Mouse (Mus musculus) liver, embryonic 16.5 days (tissue): Measurements from ENCODE around the gene Limd1. TPM values are rescaled to one million over a fixed set of nuclear protein-coding genes. Genes with fewer than 3 reads are reported as not detected.

Source experiments
- ATAC-seq: fragments of 200-750 bp; cut with Nextera tagmentation; 2 replicates; pipeline ENCODE4 v1.8.0; 2017; ENCODE audit warnings: low read depth, mild to moderate bottlenecking, moderate number of reproducible peaks, moderate library complexity
- H3K27ac ChIP-seq: fragments of 300-500 bp; sonication (generic); 2 replicates; pipeline ENCODE4 v1.5.1; 2014; ENCODE audit warnings: mild to moderate bottlenecking, low read length
- H3K27me3 ChIP-seq: fragments of 300-500 bp; sonication (generic); 2 replicates; pipeline ENCODE4 v1.6.1; 2014; ENCODE audit warnings: low read depth, low read length, mixed read lengths; ENCODE audit not compliant: control insufficient read depth, insufficient read depth
- H3K36me3 ChIP-seq: fragments of 300-500 bp; sonication (generic); 2 replicates; pipeline ENCODE4 v1.6.1; 2014; ENCODE audit warnings: mild to moderate bottlenecking; ENCODE audit not compliant: control insufficient read depth, insufficient read depth
- H3K4me1 ChIP-seq: fragments of 300-500 bp; sonication (generic); 2 replicates; pipeline ENCODE4 v1.6.1; 2014; ENCODE audit warnings: low read depth, low read length, mixed read lengths; ENCODE audit not compliant: control insufficient read depth
- H3K4me2 ChIP-seq: fragments of 300-500 bp; sonication (generic); 2 replicates; pipeline ENCODE4 v1.6.1; 2014; ENCODE audit warnings: low read depth, low read length, mixed read lengths
- H3K4me3 ChIP-seq: fragments of 300-500 bp; sonication (generic); 2 replicates; pipeline ENCODE4 v1.5.1; 2014; ENCODE audit warnings: low read depth, mild to moderate bottlenecking, low read length
- H3K9ac ChIP-seq: fragments of 300-500 bp; sonication (generic); 2 replicates; pipeline ENCODE4 v1.6.1; 2014; ENCODE audit warnings: low read depth, low read length
- H3K9me3 ChIP-seq: fragments of 300-500 bp; sonication (generic); replicated peaks from 2 replicates; pipeline ENCODE4 v1.6.1; 2016; ENCODE audit warnings: low read length; ENCODE audit not compliant: control insufficient read depth
- WGBS: fragments of 180-500 bp; shearing (Covaris S2); extraction: QIAGEN DNeasy Blood & Tissue Kit; methylation state at CpG from one replicate; pipeline ENCODE4 v1.1.7; 2014; ENCODE audit not compliant: insufficient replicate concordance; 5-methylcytosine and 5-hydroxymethylcytosine counted together
- polyA plus RNA-seq: library from polyadenylated mRNA; unstranded; fragments of >200 nt; fragmentation: Nextera tagmentation; extraction: Ambion mirVana; gene quantifications from 2 replicates; pipeline ENCODE4 v1.2.1, GENCODE M21; 2015

Limd1 gene
- polyA plus RNA-seq, 1 experiment from 2014 or later = 22.5 TPM

- no peak for ATAC-seq
- H3K4me3 ChIP-seq = no peak overlapping the region
- WGBS = 64% methylated on average over 9 of the region's 9 CpGs
- H3K4me1 ChIP-seq = no peaks in the 10 kb centered on the region
- no peak overlapping the region for H3K9ac ChIP-seq
- no peak overlapping the region for H3K4me2 ChIP-seq
- no peaks in the 10 kb centered on the region for H3K36me3 ChIP-seq
- H3K27ac ChIP-seq = no peak overlapping the region
- H3K27me3 ChIP-seq = no peaks in the 10 kb centered on the region
- H3K9me3 ChIP-seq = no peaks in the 10 kb centered on the region
Measured at GRCm38 (mm10) chr9:123456634-123457602, 21.6 kb upstream of the Limd1 start.

- Histone ChIP-seq H3K36me3 (no peaks in the 10 kb centered on the region), H3K27me3 (no peaks in the 10 kb centered on the region), H3K9me3 (no peaks in the 10 kb centered on the region), H3K27ac (no peak overlapping the region), H3K9ac (no peak overlapping the region), H3K4me1 (no peaks in the 10 kb centered on the region), H3K4me2 (no peak overlapping the region), H3K4me3 (no peak overlapping the region)
- 63% methylated on average over 2 of the region's 2 CpGs for WGBS
- ATAC-seq = no peak
Measured at GRCm38 (mm10) chr9:123457603-123458002, 20.9 kb upstream of the Limd1 start.

- no peak for ATAC-seq
- 68% methylated on average over 4 of the region's 4 CpGs for WGBS
Measured at GRCm38 (mm10) chr9:123467141-123467620, 11.3 kb upstream of the Limd1 start.

GRCm38 (mm10) chr9:123468406-123469085 lies 10.0 kb upstream of the Limd1 start:
- Histone ChIP-seq H3K4me3 (no peak overlapping the region), H3K36me3 (no peaks in the 10 kb centered on the region), H3K27me3 (no peaks in the 10 kb centered on the region), H3K4me1 (peaks cover 18% of the 10 kb centered on the region), H3K27ac (peak overlapping the region; percentile 61), H3K9me3 (no peaks in the 10 kb centered on the region), H3K4me2 (peak overlapping the region; percentile 2; the same call in 1 of the 2 replicates), H3K9ac (no peak overlapping the region; the same call in 1 of the 2 replicates)
- ATAC-seq = peak; percentile 82
- 24% methylated on average over 5 of the region's 5 CpGs for WGBS

More at GRCm38 (mm10) chr9:123467141-123467620, 11.3 kb upstream of the Limd1 start:
- H3K9ac ChIP-seq = no peak overlapping the region
- peaks cover 15% of the 10 kb centered on the region for H3K4me1 ChIP-seq
- no peaks in the 10 kb centered on the region for H3K9me3 ChIP-seq
- no peak overlapping the region for H3K4me3 ChIP-seq
- no peaks in the 10 kb centered on the region for H3K36me3 ChIP-seq
- no peaks in the 10 kb centered on the region for H3K27me3 ChIP-seq
- H3K4me2 ChIP-seq = no peak overlapping the region
- no peak overlapping the region for H3K27ac ChIP-seq

GRCm38 (mm10) chr9:123469087-123469486 lies 9.4 kb upstream of the Limd1 start:
- no peak overlapping the region for H3K4me3 ChIP-seq
- no peaks in the 10 kb centered on the region for H3K36me3 ChIP-seq
- H3K27me3 ChIP-seq = no peaks in the 10 kb centered on the region
- H3K4me2 ChIP-seq = peak overlapping the region; percentile 2; the same call in 1 of the 2 replicates
- peak overlapping the region; percentile 61 for H3K27ac ChIP-seq
- ATAC-seq = no peak
- peaks cover 19% of the 10 kb centered on the region for H3K4me1 ChIP-seq
- H3K9me3 ChIP-seq = no peaks in the 10 kb centered on the region
- H3K9ac ChIP-seq = no peak overlapping the region; the same call in 1 of the 2 replicates

GRCm38 (mm10) chr9:123473377-123473776 lies 5.1 kb upstream of the Limd1 start:
- Histone ChIP-seq H3K36me3 (no peaks in the 10 kb centered on the region), H3K4me3 (no peak overlapping the region), H3K9me3 (no peaks in the 10 kb centered on the region), H3K27ac (no peak overlapping the region), H3K27me3 (no peaks in the 10 kb centered on the region), H3K4me2 (no peak overlapping the region), H3K4me1 (peaks cover 21% of the 10 kb centered on the region), H3K9ac (no peak overlapping the region)
- peak; percentile 68 for ATAC-seq

GRCm38 (mm10) chr9:123475569-123475968 lies 2.9 kb upstream of the Limd1 start:
- no peaks in the 10 kb centered on the region for H3K36me3 ChIP-seq
- no peak overlapping the region for H3K4me2 ChIP-seq
- no peak overlapping the region for H3K27ac ChIP-seq
- H3K9ac ChIP-seq = no peak overlapping the region
- H3K4me1 ChIP-seq = peaks cover 26% of the 10 kb centered on the region
- no peaks in the 10 kb centered on the region for H3K9me3 ChIP-seq
- H3K27me3 ChIP-seq = no peaks in the 10 kb centered on the region
- WGBS = 67% methylated on average over 1 of the region's 1 CpGs
- ATAC-seq = no peak
- no peak overlapping the region for H3K4me3 ChIP-seq

GRCm38 (mm10) chr9:123478031-123478585 lies 398 bp upstream of the Limd1 start:
- 3% methylated on average over 23 of the region's 29 CpGs for WGBS
- Histone ChIP-seq H3K9me3 (no peaks in the 10 kb centered on the region), H3K4me2 (peak overlapping the region; percentile 81), H3K27me3 (no peaks in the 10 kb centered on the region), H3K36me3 (no peaks in the 10 kb centered on the region), H3K27ac (peak overlapping the region; percentile 74), H3K4me3 (peak overlapping the region; percentile 85), H3K4me1 (peaks cover 50% of the 10 kb centered on the region), H3K9ac (peak overlapping the region; percentile 50)
- peak; percentile 7; the same call in 1 of the 2 replicates for ATAC-seq
